Mouse (Mus musculus) liver, adult 2 months (tissue): ENCODE data around the gene Luzp1.

ENCODE experiments used
- CTCF ChIP-seq: fragments of 200-500 bp; IDR thresholded peaks from 2 replicates; pipeline ENCODE4 v1.5.1; 2011; ENCODE audit warnings: low read depth, low read length, control low read depth
- POLR2A ChIP-seq: fragments of 200-500 bp; IDR thresholded peaks from 2 replicates; pipeline ENCODE4 v1.6.1; 2011; ENCODE audit warnings: low read length, control low read depth; ENCODE audit not compliant: insufficient read depth; ENCODE audit errors: extremely low read depth

GRCm38 (mm10) chr4:136451564-136451963 lies 18.0 kb upstream of the Luzp1 start:
- TF ChIP-seq CTCF (no peak), POLR2A (no peak)
